Mouse (Mus musculus): ENCODE data around the gene Chrnb1. TPM values are rescaled to one million over a fixed set of nuclear protein-coding genes. Genes with fewer than 3 reads are reported as not detected.

Gene Chrnb1
- 15.3 and 18.3 TPM in 2 replicates for polyA plus RNA-seq (2012; rRNA removed)

DNA sequence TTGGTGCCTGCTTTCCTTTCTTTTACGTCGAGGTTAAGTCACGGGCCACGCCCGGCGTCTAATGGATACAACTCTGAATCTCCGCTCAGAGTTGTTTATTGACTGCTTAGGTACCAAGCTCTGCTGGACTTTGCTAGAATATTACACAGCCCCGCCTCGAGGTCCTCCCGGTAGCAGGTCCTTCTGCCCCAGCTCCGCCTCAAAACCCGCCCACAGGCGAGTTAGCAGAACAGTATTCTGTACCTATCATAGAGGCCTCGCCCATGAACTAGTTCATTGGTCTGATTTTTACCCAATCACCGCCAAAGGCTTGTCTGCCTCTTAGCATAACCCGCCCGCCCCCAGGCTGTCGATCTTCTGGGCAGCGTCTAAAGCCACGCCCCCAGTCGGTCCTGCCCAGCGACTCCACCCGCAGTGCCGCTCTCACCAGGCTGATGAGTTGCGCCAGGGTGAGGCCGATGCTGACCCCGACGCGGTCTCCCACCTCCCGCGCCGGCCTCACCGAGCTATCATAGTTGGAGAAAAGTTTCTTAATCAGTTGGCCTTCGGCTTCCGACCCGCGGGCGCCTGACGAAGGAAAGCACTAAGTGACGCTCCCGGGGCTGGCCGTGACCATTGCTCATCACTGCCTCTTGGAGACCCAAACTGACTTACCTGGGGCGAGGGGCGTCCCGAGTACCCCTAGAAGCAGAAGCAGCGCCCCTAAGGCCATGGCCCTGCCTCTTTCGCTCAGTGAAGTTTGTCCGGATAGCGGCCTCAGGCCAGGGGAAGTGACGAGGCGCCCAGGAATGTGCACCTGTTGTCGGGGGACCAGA, at the start of gene Chrnb1:
Gene Chrnb1 (minus strand): TSS at position 776 of the 815 bp plus-strand sequence.
- DNase-seq (ENCODE audit: low read depth): peak; percentile 89

DNA sequence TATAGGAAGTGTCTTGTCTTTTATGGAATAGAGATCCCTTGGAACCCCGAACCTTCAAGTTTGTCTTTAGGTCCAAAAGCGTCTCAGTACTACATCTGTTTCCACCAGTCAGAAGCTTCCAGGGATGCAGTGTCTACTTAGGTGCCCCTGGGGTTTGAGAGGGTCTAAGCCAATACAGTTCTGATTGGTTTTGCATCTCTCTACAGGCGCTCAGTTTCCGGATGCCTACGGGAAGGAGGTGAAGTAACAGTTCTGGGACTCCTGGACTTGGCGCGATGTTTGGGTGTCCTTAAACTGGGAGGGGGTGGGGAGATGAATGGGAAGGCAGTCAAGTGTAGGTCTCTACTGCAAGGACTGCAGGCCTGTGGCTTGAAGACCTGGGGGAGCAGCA, 43.0 kb upstream of the Chrnb1 start:
- no peak for DNase-seq (ENCODE audit: low read depth)

DNA sequence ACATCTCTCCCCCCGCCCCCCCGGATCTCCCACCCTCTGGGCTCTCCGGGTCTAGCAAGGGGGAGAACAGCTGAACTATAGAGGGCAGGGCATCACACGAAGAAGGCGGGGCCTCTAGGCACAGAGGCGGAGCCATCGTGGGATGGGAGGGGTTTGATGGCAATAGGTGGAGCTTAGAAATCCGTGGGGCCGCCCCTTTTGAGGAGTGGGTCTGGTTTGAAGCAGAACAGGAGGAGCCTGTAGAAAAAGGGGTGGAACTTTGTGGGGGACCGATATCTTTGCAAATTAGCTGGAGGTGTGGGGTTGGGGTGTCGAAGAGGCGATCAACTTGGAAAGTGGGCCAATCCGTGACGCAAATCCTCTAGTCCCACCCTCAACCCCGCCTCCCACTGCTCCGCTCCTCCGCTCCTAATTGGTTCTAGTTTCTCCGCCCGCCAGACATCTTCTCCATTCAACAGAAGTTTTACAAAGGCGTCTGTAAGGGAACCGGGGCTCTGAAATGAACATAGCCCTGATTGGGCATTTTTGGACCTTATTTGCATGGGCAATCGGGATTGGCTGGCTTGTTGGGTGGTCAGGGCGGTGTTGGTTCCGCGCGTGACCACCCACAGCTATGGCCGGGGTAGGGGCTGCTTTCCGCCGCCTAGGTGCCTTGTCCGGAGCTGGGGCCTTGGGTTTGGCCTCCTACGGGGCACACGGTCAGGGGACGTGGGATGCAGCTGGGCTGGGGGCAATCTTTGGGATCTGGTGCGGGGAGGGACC, 42.4 kb upstream of the Chrnb1 start, which contains the start of gene Tmem256:
Gene Tmem256 (plus strand): TSS at position 563 of the 762 bp plus-strand sequence.
- DNase-seq (ENCODE audit: low read depth): peak; percentile 88

DNA sequence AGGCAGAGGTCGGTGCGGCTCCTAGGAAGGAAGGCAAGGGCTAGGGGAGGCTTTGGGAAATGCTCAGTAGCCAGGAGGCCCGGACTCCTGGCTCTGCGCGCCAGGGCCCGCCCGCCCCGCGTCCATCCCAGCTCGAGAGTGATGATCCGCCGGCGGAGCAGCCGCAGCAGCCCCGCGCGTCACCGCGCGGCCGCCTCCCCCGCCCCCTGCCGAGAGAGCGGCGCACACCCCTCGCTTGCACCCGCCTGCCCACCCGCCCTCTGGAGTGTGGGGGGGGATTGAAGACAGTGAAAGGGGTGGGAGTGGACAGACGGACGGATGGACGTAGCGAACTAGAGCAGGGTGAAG, 41.8 kb upstream of the Chrnb1 start, which contains the start of gene Nlgn2:
Gene Nlgn2 (minus strand): TSS at position 181 of the 348 bp plus-strand sequence.
- no peak for DNase-seq (ENCODE audit: low read depth)

DNA sequence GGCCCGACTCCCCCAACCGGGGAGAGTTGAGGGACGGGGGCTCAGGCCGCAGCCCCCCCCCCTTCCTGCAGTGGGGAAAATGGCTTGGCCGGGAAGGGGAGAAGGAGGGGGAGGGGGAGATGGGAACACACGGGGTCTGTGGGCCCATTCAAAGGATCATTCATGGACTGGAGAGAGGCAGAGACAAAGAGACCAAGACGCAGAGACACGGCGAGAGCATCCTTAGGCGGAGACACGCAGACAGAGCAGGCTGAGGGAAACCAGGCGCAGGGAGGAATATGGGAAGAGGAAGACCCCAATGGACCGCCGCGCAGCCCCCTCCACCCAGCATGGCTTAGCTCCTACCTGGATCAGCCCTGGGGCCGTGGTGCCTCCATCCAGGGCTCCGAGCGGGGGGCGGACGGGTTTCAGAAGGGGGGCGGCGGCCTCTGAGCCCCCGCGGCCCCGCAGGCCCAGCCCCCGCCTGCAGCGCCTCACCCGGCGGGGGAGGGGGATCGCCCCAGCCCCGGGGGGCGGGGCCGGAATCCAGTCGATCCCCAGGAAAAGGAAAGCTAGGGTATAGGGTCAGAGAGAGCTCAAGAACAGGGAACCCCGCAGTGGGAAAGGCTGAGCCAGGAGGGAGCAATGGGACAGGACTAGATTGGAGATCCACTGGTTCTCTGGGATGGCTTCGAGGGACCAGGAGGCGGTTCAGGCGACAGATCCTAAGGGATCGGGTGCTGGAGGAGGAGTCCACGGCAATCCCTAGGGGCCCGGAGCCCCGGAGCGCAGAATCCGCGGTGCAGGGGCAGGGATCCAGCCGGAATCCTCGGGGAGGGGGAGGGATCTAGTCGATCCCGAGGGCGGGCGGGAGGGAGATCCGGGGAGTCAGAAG, 41.2 kb upstream of the Chrnb1 start:
- DNase-seq (ENCODE audit: low read depth): no peak

DNA sequence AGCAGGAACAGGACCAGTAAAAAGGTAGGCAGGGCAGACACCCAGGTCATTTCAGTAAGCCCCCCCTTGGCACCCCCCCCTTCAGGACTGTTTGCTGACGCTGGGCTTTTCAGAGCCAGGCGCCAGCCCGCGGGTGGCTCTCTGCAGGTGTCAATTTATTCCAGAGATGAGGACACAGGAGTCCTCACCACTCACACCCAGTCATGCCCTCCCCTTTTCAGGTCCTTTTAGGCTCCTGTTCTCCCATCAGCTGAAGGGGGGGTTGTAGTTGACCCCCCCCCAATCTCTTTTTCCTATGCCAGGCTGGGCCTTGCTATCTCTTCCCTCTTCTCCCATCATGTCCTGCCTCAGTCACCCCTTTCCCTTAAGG, 40.2 kb upstream of the Chrnb1 start:
- no peak for DNase-seq (ENCODE audit: low read depth)

DNA sequence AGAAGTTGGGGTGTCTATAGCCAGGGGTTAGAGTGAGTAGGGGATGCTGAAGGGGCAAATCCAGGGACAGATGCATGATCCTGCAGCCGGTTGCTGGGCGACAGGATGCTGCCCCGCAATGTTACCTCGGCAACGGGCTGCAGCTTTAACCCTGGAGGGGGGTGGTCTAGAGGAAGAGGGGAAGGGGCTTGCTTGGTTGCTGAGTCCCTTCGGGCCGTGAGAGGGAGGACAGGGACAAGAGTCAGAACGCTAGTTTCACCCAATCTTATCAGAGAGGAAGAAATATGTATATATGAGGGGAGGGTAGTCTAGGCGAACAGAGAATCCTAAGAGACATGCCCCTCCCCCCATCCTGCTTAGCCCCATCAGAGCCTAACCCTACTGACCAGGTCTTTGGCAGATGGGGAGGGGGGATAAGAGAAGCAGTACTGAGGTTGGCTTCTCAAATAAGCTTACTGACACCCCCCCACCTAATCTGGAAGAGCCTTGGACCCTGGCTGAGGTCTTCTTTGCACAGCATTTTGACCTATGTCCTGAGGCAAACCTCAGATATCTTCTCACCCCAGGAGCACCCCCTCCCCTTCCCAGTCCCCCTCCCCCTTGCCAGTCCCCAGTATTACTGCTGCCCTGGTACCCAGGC, 39.7 kb upstream of the Chrnb1 start:
- DNase-seq (ENCODE audit: low read depth): no peak

DNA sequence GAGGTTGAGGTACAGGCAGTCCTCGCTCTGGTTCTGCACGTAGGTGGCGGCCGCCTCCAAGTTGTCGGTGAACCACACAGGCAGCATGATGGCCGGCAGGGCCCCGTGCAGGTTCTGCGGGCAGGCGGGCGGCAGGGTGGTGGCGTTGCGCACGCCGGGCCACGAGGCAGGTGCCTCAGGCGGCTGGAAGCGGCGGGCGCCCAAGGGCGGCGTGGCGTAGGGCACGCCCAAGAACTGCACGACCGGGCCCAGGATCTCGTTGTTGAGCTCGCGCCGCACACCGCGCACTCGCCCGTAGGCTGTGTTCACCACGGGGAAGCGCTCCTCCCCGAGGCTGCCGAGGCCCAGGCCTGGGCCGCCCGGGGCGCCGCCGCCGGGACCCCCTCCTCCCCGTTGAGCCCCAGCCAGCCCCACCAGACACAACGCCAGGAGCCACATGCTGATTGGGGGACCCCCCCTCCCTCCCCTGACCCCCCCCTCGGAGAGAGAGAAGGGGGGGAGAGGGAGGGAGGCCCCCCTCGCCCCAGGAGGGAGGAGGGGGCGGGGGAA, 38.3 kb upstream of the Chrnb1 start:
- no peak for DNase-seq (ENCODE audit: low read depth)

DNA sequence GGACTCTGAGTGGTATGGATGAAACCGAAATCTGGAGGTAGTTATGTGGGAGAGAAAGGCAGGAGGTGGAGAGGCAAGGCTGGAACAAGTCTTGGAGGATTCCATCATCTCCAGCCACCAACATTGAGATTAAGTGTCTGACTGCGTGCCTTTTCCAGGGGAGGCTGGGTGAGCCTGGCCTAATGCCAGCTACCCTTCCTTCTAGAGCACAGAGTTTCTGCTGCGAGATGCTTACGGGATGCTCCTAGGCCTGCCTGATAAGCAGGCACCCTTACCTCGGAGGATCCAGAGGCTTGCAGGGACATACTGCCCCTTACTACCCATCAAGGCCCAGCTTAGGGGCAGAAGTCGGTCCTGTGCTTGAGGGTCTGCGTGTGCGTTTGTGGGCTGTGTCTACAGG, 37.8 kb upstream of the Chrnb1 start:
- DNase-seq (ENCODE audit: low read depth): no peak

DNA sequence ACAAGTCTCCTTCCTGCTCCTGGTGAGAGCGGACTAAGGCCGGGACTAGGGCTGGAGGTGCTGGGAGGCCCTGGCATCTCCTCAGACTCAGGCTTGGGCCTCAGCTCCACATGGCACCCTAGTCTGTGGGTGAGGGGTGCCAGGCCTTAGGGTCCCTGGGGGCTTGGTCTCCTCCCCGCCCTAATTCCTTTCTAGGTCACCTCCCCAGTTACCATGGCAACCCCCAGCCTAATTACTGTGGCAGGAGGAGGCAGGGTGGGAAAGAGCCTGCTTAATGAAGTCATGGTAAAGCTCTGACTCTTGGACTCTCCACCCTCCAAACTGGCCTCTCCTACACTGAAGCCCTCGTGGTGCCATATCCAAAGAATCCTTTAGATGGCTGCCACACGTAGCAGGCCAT, 33.1 kb upstream of the Chrnb1 start:
- DNase-seq (ENCODE audit: low read depth): no peak

DNA sequence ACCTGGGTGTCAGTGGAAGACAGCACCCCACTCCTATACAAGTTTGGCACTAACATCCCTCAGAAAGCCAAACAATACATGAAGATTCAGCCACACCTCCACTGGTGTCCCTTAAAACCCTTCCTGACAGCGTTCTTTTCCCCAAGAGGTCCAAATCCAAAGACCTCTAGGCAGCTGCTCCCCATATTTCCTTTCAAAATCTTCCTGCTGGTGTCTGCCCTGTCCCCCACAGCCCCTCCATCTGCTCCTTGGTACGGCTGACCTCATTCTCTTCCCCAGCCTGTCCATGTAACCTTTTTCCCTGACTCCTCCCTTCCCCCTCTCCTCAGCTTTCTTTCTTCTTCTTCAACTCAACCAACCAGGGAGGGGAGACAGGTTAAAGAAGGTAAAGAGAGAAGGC, 27.7 kb upstream of the Chrnb1 start:
- DNase-seq (ENCODE audit: low read depth): no peak

DNA sequence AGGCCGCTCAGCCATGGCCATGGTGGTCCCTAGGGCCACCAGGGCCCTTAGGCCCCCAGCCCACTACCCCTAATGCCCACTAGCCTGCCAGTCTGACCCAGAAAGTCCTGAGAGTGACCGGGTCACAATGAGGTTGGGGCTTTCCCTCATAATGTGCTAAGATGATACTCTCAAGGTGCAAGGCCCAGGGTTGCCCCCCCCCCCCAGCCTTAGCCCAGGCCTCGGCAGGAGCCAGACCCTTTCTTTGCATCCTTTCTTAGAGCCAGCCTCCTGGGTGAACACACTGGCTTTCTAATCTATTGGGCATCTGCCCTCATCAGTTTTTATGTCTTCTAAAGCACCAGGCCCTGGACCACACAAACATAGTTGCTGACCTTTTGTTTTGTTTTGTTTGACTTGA, 26.3 kb upstream of the Chrnb1 start, which contains the start of gene Spem1:
Gene Spem1 (minus strand): TSS at position 101 of the 400 bp plus-strand sequence.
- no peak for DNase-seq (ENCODE audit: low read depth)

DNA sequence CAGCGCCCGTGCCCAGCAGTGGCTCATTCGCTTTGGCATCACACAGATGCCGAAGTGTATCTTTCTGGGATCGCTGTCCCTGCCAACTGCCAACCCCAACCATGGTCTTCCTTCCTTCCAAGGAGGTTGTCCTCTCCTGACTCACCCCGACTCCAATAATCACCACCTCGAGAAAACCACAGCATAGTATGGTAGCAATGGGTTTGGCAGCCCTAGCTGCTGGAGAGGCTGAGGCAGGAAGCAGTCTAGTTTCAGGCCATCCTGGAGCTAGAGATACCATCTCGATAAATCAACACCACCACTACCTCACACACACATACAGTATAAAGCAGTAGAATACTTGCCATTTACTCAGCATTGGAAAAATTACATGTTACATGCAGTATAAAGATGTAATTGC, 23.1 kb upstream of the Chrnb1 start:
- no peak for DNase-seq (ENCODE audit: low read depth)

DNA sequence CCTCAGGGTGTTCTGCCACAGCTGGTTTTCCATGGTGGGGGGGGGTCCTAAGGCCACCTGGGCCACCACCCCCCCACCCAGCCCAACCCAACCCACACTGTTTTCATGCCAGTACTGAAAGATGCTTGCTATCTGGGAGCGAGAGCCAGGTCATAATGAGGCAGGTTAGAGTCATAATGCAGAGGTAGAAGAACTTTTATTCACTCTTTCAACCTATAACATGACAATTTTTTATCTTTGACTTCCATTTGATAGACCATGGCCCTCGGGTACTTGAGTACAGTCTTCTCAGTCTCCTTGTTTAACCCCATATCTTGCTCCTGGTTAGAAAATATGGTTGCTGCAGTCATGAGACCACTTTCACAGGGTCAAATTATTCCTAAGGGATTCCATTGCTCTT, 22.6 kb upstream of the Chrnb1 start, which contains the start of gene Spem2:
Gene Spem2 (minus strand): TSS at position 101 of the 400 bp plus-strand sequence.
- no peak for DNase-seq (ENCODE audit: low read depth)

DNA sequence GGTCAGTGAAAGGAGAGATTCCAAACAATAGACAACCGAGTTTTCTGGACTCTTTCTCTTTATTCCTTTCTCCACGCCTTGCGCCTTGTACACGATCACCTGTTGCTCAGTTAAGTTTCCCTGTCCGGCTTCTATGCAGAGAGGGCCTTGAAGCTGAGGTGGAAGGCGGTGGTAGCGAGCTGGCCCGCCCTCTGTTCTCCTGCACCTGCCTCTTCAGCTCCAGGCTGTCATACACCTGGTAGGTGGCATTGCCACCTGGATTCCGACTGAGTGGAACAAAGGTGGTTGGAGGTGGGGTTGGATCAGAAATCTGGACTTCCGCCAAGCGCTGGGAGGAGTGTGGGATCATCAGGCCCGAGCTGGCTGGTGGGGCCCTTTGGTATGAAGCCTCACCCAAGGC, 20.8 kb upstream of the Chrnb1 start:
- no peak for DNase-seq (ENCODE audit: low read depth)

DNA sequence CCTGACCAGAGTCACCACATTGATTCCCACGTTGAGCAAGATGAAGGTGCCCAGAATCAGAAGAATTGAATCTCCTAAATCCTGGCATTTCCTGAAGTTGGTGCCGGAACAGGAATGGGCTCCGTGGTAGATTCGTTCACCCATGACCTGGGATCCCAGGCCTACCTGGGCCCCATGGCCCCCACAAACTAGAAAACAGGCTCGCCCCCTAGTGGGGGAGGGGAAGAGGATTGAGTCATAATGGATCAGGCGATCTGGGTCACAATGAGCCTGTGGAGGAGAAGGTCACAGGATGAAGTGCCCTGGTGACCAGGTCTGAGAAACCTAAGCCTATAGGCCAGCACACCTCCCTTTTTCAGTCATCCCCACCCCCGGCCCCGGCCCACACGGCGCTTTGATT, 19.4 kb upstream of the Chrnb1 start, which contains the start of gene Gm39566:
Gene Gm39566 (minus strand): TSS at position 144 of the 400 bp plus-strand sequence.
- no peak for DNase-seq (ENCODE audit: low read depth)

DNA sequence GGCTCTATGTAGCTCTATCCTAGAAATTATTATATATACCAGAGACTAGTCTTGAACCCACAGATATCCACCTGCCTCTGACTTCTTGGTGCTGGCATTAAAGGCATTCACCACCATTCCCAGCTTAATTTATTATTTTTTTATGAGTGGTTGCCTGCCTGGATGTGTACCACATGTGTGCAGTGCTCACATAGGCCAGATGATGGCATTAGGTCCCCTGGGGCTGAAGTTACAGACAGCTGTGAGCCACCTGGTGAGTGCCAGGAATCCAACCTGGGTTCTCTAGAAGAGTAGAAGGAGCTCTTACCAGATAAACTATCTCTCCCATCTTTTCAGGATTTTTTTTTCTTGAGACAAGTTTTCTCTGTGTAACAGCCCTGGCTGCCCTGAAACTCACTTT, 14.5 kb upstream of the Chrnb1 start:
- no peak for DNase-seq (ENCODE audit: low read depth)

DNA sequence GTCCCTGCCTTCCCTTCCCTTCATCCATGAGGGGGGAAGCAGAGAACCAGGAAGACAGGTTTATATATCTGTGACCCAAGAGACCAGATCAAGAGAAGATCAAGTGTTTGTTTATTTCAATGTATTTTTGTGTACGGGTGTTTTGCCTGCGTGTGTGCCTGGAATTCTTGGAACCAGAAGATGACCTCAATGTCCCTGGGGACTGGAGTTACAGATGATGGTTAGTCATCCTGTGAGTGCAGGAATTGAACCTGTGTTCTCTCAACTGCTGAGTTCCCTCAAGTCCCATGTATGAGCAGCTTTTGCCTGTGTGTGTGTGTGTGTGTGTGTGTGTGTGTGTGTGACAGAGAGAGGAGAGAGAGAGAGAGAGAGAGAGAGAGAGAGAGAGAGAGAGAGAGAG, 11.9 kb upstream of the Chrnb1 start:
- no peak for DNase-seq (ENCODE audit: low read depth)

DNA sequence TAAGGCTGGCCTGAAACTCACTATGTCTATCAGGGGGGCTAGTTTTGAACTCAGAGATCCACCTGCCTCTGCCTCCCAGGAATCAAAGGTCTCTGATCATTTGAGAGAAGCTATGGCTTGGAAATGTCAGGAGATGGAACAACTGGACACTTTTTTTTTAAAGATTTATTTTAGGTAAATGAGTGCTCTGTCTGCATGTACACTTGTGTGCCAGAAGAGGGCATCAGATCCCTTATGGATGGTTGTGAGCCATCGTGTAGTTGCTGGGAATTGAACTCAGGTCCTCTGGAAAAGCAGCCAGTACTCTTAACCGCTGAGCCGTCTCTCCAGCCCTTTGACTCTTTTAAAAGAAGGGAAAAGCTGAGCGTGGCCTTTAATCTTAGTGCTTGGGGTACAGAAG, 10.6 kb upstream of the Chrnb1 start:
- DNase-seq (ENCODE audit: low read depth): no peak

DNA sequence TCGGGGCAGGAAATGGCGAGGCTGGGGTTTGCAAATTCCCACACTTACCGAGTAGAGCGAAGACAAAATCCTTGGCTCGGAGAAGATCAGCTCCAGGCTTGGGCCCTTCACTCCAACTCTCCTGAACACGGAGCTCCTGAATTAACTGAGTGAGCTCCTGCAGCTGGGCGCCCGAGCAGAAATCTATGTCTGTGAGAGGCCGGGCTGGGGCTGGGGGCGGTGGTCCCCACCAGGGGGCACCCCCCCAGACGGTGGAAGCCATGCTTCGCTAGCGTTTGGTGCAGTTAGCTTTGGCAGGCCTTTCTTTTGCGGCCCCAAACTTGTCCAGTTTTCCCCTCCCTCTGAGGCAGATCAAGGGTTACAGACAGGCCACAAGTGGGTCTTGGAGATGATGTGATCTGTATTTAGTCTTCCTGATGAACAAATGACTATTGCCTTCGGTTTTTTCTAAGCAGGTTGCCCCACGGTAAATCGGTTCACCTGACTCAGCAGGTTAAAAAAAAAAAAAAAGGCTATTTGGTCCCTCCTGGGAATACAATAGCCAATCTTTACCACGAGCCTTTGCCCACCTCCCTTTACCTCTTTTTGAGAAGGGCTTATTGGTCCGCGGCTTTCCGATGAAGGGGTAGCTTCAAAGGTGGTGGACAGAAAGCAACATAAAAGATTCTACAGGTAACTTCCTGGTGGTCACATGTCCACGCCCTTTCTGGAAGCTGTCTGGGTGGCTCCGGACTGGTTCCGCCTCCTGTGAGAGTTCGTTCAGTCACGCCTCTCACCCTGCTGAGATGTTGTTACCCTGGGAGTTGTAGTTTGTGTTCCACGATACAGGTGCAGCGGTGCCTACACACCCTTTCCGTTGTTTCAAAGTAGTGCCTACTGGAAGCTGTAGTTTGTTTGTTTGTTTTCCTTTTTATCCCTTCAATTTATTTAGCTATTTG, 9.5 kb upstream of the Chrnb1 start, which contains the start of gene Tmem102:
Gene Tmem102 (minus strand): TSS at position 653 of the 938 bp plus-strand sequence.
- DNase-seq (ENCODE audit: low read depth): no peak
